Comparison of ENCODE assay signal across 16 mouse cellular contexts in genomic region chr1:44388091-44388490, GRCm38 (mm10).
"Had no signal": no experiment of that assay in that cellular context is flagged by ENCODE, and none has a peak within 500 bp of the region (broad histone marks: within the 10 kb centered on the region; RNA-seq: fewer than 3 reads in every experiment).

No protein-coding gene starts in this region.

- H3K9ac ChIP-seq: kidney, embryonic 15.5 days; liver, embryonic 13.5 days; lung, embryonic 14.5 days; midbrain, embryonic 13.5 days; stomach, embryonic 15.5 days had no signal

- H3K4me2 ChIP-seq: kidney, embryonic 15.5 days; liver, embryonic 13.5 days; lung, embryonic 14.5 days; midbrain, embryonic 13.5 days; stomach, embryonic 15.5 days had no signal

- DNase-seq: kidney, adult 11 months; kidney, adult 8-10 months; kidney, postnatal 10 days; kidney, postnatal 36 days; layer of hippocampus, postnatal 36 days; liver, embryonic 13.5 days; lung, embryonic 14.5 days; lung, postnatal 10 days; right cerebral cortex, postnatal 14 days; spleen, adult 18-20 months; thymus, postnatal 25 days had no signal

- ATAC-seq: midbrain, embryonic 13.5 days had no signal

- H3K27ac ChIP-seq: kidney, embryonic 15.5 days; left cerebral cortex, adult 2 months; liver, embryonic 13.5 days; macrophage; midbrain, embryonic 13.5 days; stomach, embryonic 15.5 days had no signal

- H3K4me3 ChIP-seq: kidney, embryonic 15.5 days; left cerebral cortex, adult 2 months; liver, embryonic 13.5 days; midbrain, embryonic 13.5 days; stomach, embryonic 15.5 days had no signal

- H3K4me1 ChIP-seq: kidney, embryonic 15.5 days; liver, embryonic 13.5 days; midbrain, embryonic 13.5 days; stomach, embryonic 15.5 days had no signal

- H3K27me3 ChIP-seq: kidney, embryonic 15.5 days; liver, embryonic 13.5 days; midbrain, embryonic 13.5 days; stomach, embryonic 15.5 days had no signal

- H3K36me3 ChIP-seq: kidney, embryonic 15.5 days; liver, embryonic 13.5 days; midbrain, embryonic 13.5 days; stomach, embryonic 15.5 days had no signal

- H3K9me3 ChIP-seq: kidney, embryonic 15.5 days; midbrain, embryonic 13.5 days; stomach, embryonic 15.5 days had no signal
